Mouse (Mus musculus) midbrain, embryonic 11.5 days (tissue): Measurements from ENCODE around the gene Pom121. TPM values are rescaled to one million over a fixed set of nuclear protein-coding genes. Genes with fewer than 3 reads are reported as not detected.
"Not testable (repeated sequence)": the region's sequence is repeated elsewhere in the genome, so short reads cannot be mapped to it uniquely, and the experiment has no call there.

Source experiments
- ATAC-seq: fragments of 200-750 bp; cut with Nextera tagmentation; 2 replicates; pipeline ENCODE4 v1.8.0; 2017; ENCODE audit warnings: moderate TSS enrichment, moderate library complexity; ENCODE audit not compliant: low FRiP score
- DNase-seq: peaks from one replicate; pipeline ENCODE4 v3.0.0; 2015; ENCODE audit warnings: low spot score; ENCODE audit errors: missing footprints
- H3K27ac ChIP-seq: fragments of 300-500 bp; sonication (generic); 2 replicates; pipeline ENCODE4 v1.5.1; 2014; ENCODE audit warnings: low read depth, low read length
- H3K27me3 ChIP-seq: fragments of 300-500 bp; sonication (generic); 2 replicates; pipeline ENCODE4 v1.6.1; 2014; ENCODE audit warnings: mild to moderate bottlenecking, low read length, moderate library complexity, mixed read lengths; ENCODE audit not compliant: control insufficient read depth, insufficient read depth
- H3K36me3 ChIP-seq: fragments of 300-500 bp; sonication (generic); 2 replicates; pipeline ENCODE4 v1.6.1; 2014; ENCODE audit warnings: mild to moderate bottlenecking, low read length, moderate library complexity, mixed read lengths; ENCODE audit not compliant: control insufficient read depth, insufficient read depth
- H3K4me1 ChIP-seq: fragments of 300-500 bp; sonication (generic); 2 replicates; pipeline ENCODE4 v1.6.1; 2014; ENCODE audit warnings: low read length; ENCODE audit not compliant: control insufficient read depth, insufficient read depth
- H3K4me2 ChIP-seq: fragments of 300-500 bp; sonication (generic); 2 replicates; pipeline ENCODE4 v1.6.1; 2014; ENCODE audit warnings: mild to moderate bottlenecking, moderate library complexity
- H3K4me3 ChIP-seq: fragments of 300-500 bp; sonication (generic); 2 replicates; pipeline ENCODE4 v1.5.1; 2014; ENCODE audit warnings: low read depth, low read length
- H3K9ac ChIP-seq: fragments of 300-500 bp; sonication (generic); 2 replicates; pipeline ENCODE4 v1.6.1; 2014; ENCODE audit warnings: low read length
- H3K9me3 ChIP-seq: fragments of 300-500 bp; sonication (generic); 2 replicates; pipeline ENCODE4 v1.6.1; 2016; ENCODE audit warnings: low read length; ENCODE audit not compliant: control insufficient read depth
- WGBS: fragments of 180-500 bp; shearing (Covaris S2); extraction: QIAGEN DNeasy Blood & Tissue Kit; methylation state at CpG from one replicate; pipeline ENCODE4 v1.1.7; 2014; 5-methylcytosine and 5-hydroxymethylcytosine counted together
- polyA plus RNA-seq: library from polyadenylated mRNA; unstranded; fragments of >200 nt; fragmentation: Nextera tagmentation; extraction: Ambion mirVana; gene quantifications from 2 replicates; pipeline ENCODE4 v1.2.1, GENCODE M21; 2014

Pom121 gene
- polyA plus RNA-seq, 1 experiment from 2014 or later: 17.2 TPM

GRCm38 (mm10) chr5:135375167-135375566 lies 19.2 kb downstream of the Pom121 start:
- WGBS: 94% methylated on average over 8 of the region's 8 CpGs

DNA sequence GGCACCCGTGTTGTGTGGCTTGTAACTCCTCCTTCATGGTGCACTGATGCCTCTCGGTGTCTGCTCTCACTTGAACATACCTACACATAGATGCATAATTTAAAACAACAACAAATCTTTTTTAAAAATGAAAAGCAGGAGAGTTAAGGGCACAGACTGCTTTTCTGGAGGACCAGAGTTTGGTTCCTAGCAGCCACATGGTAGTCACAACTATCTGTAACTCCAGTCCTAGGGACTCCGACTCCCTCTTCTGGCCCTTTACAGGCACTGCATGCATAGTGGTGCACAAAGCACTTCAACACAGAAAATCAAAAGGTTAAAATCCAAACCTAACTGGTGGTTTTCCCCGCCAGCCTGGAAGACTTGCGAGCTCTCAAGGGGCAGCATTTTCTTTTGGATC lies 20.7 kb downstream of the Pom121 start:
- Histone ChIP-seq H3K4me2 (no peak overlapping the region), H3K4me3 (no peak overlapping the region), H3K27ac (no peak overlapping the region), H3K9ac (no peak overlapping the region), H3K27me3 (no peaks in the 10 kb centered on the region), H3K9me3 (no peaks in the 10 kb centered on the region), H3K4me1 (peaks cover 5% of the 10 kb centered on the region), H3K36me3 (peaks cover 24% of the 10 kb centered on the region)
- 96% methylated on average over 5 of the region's 5 CpGs for WGBS
- ATAC-seq (no peak), DNase-seq (peak; percentile 61)

More at GRCm38 (mm10) chr5:135375167-135375566, 19.2 kb downstream of the Pom121 start:
- Histone ChIP-seq H3K27me3 (no peaks in the 10 kb centered on the region), H3K4me3 (no peak overlapping the region), H3K4me2 (no peak overlapping the region), H3K4me1 (peaks cover 5% of the 10 kb centered on the region), H3K27ac (no peak overlapping the region), H3K9me3 (no peaks in the 10 kb centered on the region), H3K9ac (no peak overlapping the region), H3K36me3 (peaks cover 24% of the 10 kb centered on the region)
- DNase-seq (peak; percentile 28), ATAC-seq (no peak)

DNA sequence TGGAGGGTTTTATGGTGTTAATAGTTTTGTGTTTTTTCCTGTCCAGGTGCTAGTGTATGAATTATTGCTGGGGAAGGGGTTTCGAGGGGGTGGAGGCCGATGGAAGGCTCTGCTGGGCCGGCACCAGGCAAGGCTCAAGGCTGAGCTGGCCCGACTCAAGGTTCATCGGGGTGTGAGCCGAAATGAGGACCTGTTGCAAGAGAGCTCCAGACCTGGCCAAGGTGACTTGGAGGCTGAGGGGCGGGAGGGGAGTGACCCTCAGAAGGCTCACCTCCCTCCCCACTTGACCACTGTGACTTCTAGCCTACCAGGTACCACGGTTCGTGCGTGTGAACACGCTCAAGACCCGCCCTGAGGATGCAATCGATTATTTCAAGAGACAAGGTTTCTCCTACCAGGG lies 23.2 kb downstream of the Pom121 start:
- no peaks in the 10 kb centered on the region for H3K9me3 ChIP-seq
- H3K4me2 ChIP-seq: no peak overlapping the region
- DNase-seq: no peak
- 97% methylated on average over 13 of the region's 13 CpGs for WGBS
- peaks cover 21% of the 10 kb centered on the region for H3K36me3 ChIP-seq
- H3K27ac ChIP-seq: no peak overlapping the region
- ATAC-seq: no peak
- no peaks in the 10 kb centered on the region for H3K27me3 ChIP-seq
- H3K4me3 ChIP-seq: no peak overlapping the region
- peaks cover 5% of the 10 kb centered on the region for H3K4me1 ChIP-seq
- no peak overlapping the region for H3K9ac ChIP-seq

DNA sequence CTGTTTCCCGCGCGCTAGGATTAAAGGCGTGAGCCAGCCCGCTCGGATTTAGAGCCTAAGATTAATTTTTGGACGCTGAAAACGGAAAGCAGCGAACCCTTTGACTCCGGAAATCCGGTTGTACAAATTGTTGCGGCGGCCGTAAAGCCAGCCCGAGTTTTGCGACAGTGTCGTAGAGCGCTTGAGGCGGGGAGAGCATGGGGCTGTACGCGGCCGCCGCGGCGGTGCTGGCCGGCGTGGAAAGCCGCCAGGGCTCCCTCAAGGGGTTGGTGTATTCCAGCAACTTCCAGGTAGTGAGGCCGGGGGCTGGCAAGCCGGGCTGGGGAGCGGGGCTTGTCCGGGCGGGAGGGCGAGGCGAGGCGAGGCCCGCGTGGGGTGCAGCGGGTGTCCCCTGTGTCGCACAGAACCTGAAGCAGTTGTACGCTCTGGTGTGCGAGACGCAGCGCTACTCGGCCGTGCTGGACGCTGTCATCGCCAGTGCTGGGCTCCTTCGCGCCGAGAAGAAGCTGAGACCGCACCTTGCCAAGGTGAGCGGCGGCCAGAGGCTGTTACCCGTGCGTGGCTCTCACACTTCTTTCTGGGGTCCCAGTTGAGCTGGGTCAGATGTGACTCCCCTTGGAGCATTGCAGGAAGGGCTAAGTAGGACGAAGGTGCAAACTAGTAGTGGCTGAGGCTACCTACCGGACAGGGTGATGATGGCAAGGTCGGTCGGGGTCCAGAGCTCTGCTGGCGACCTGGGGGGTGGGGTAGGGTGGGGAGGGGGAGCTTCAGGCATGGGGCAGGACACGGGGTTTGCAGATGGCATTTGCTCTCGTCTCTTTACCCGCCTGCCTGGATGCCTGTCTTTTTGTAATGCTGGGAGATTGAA lies 24.3 kb downstream of the Pom121 start, which contains the start of gene Nsun5:
Nsun5 (plus strand) TSS at position 167 of the 868 bp plus-strand sequence.
- Histone ChIP-seq H3K4me1 (peaks cover 5% of the 10 kb centered on the region), H3K9ac (peak within 1 kb of the TSS; percentile 64), H3K4me3 (peak within 1 kb of the TSS; percentile 78), H3K27me3 (no peaks in the 10 kb centered on the region), H3K9me3 (no peaks in the 10 kb centered on the region), H3K36me3 (peaks cover 11% of the 10 kb centered on the region), H3K27ac (peak within 1 kb of the TSS; percentile 21; the same call in 1 of the 2 replicates), H3K4me2 (peak within 1 kb of the TSS; percentile 82)
- DNase-seq (peak; percentile 100), ATAC-seq (peak; percentile 77)
- under 1% methylated on average over 64 of the region's 64 CpGs for WGBS

DNA sequence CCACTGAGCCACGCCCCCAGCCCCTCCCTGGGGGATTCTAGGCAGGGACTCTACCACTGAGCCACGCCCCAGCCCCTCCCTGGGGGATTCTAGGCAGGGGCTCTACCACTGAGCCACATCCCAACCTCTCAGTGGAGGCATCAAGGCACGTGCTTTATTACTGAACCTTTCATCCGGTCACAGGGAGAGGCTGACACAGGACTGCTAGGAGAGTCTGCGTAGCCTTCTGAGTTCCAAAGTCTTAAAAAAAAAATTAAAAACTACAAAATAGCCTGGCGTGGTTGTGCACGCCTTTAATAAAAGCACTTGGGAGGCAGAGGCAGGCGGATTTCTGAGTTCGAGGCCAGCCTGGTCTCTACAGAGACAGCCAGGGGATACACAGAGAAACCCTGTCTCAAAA lies 25.1 kb downstream of the Pom121 start:
- Histone ChIP-seq H3K9ac (peak overlapping the region; percentile 64), H3K36me3 (peaks cover 11% of the 10 kb centered on the region), H3K4me3 (peak overlapping the region; percentile 78), H3K4me2 (peak overlapping the region; percentile 82)
- not testable (repeated sequence) for H3K9me3 ChIP-seq, ATAC-seq, H3K27me3 ChIP-seq, H3K27ac ChIP-seq, H3K4me1 ChIP-seq
- 57% methylated on average over 9 of the region's 9 CpGs for WGBS
- DNase-seq: peak; percentile 83

GRCm38 (mm10) chr5:135368312-135368711 lies 26.0 kb downstream of the Pom121 start:
- 80% methylated on average over 6 of the region's 6 CpGs for WGBS
- no peaks in the 10 kb centered on the region for H3K9me3 ChIP-seq
- H3K4me3 ChIP-seq: no peak overlapping the region
- DNase-seq (peak; percentile 79), ATAC-seq (no peak)
- H3K27ac ChIP-seq: no peak overlapping the region
- H3K9ac ChIP-seq: no peak overlapping the region
- no peak overlapping the region for H3K4me2 ChIP-seq
- no peaks in the 10 kb centered on the region for H3K27me3 ChIP-seq
- peaks cover 6% of the 10 kb centered on the region for H3K36me3 ChIP-seq
- peaks cover 5% of the 10 kb centered on the region for H3K4me1 ChIP-seq

GRCm38 (mm10) chr5:135367841-135368240 lies 26.5 kb downstream of the Pom121 start:
- Histone ChIP-seq H3K9ac (no peak overlapping the region), H3K4me3 (no peak overlapping the region), H3K27ac (no peak overlapping the region), H3K4me1 (peaks cover 5% of the 10 kb centered on the region), H3K36me3 (peaks cover 3% of the 10 kb centered on the region; the same call in 1 of the 2 replicates), H3K4me2 (no peak overlapping the region), H3K9me3 (no peaks in the 10 kb centered on the region), H3K27me3 (no peaks in the 10 kb centered on the region)
- ATAC-seq (no peak), DNase-seq (peak; percentile 86)
- WGBS: 53% methylated on average over 6 of the region's 6 CpGs

DNA sequence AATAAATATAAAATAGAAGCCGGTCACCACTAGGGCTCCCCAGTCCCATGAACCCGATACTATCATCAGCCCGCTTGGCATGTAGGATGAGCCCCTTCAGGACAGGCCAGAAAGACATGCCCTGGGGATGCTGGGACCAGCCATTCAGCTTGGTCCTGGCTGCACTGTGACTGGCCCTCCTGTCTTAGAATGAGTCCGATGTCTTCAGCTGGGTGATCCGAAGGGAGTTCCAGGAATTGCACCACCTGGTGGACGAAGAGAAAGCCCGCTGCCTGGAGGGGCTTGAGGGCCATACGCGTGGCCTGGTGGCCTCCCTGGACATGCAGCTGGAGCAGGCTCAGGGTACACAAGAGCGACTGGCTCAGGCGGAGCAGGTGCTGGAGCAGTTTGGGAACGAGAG lies 30.8 kb downstream of the Pom121 start:
- H3K9me3 ChIP-seq: no peaks in the 10 kb centered on the region
- peak; percentile 55; the same call in 1 of the 2 replicates for ATAC-seq

DNA sequence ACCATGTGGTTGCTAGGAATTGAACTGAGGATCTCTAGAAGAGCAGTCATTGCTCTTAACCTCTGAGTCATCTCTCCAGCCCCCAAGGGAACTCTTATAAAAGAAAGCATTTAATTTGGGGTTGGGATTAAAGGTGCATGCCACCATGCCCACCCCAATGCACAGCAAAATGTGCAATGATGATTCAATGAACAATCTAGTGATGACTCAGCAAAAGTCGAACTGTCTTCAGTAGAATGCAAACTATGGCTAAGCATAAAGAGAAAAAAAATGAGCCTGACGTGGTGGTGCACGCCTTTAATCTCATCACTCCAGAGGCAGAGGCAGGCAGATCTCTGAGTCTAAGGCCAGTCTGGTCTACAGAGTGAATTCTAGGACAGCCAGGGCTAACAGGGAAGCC lies 31.8 kb downstream of the Pom121 start:
- Histone ChIP-seq H3K36me3 (no peaks in the 10 kb centered on the region), H3K27ac (no peak overlapping the region), H3K4me3 (no peak overlapping the region), H3K27me3 (no peaks in the 10 kb centered on the region), H3K4me2 (no peak overlapping the region), H3K9me3 (no peaks in the 10 kb centered on the region), H3K9ac (no peak overlapping the region), H3K4me1 (no peaks in the 10 kb centered on the region)
- DNase-seq (no peak), ATAC-seq (no peak)
- WGBS: 89% methylated on average over 3 of the region's 3 CpGs

More for the DNA sequence above, 30.8 kb downstream of the Pom121 start:
- no peaks in the 10 kb centered on the region for H3K27me3 ChIP-seq
- H3K9ac ChIP-seq: no peak overlapping the region
- no peak overlapping the region for H3K4me3 ChIP-seq
- H3K27ac ChIP-seq: no peak overlapping the region
- peak; percentile 92 for DNase-seq
- H3K4me2 ChIP-seq: no peak overlapping the region
- WGBS: 26% methylated on average over 12 of the region's 12 CpGs
- no peaks in the 10 kb centered on the region for H3K36me3 ChIP-seq
- no peaks in the 10 kb centered on the region for H3K4me1 ChIP-seq
